Mouse (Mus musculus) lung, postnatal 0 days (tissue): ENCODE measurements around the gene Mphosph9.

Experiments
- CTCF ChIP-seq: IDR thresholded peaks from 2 replicates; pipeline ENCODE4 v1.5.1; 2016; ENCODE audit warnings: antibody characterized with exemption, mild to moderate bottlenecking
- EP300 ChIP-seq: IDR thresholded peaks from 2 replicates; pipeline ENCODE4 v1.6.1; 2016; ENCODE audit warnings: antibody characterized with exemption, mild to moderate bottlenecking, control low read depth

GRCm38 (mm10) chr5:124287616-124288247 lies 40.0 kb downstream of the Mphosph9 start:
- peak; percentile 29 for TF ChIP-seq CTCF
- no peak for TF ChIP-seq EP300
